In the genomic region with DNA sequence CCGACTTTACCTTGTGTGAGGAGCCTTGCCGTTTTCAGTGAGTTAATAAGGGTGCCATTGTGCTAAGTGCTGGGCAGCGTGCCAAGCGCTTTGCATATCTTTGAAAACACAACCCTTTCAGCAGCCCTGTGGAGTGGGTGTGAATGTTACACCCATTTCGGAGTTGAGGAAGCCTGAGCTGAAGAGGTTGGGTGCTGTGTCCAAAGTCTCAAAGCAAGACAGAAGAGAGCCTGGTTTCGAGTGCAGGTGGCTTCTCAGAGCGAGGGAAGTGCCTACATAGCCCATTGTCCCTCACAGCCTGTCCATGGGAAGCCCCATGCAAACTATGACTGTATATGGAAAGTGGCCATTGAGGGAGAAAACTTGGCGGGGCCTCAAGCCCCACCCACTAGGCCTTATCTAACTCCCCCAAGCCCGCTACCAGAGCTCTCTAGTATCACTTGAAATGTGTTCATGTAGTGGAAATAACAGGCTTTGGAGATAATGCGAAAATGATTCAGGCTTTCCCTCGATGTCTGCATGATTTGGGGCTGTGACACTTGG, we compare ENCODE assay signal across 7 mouse cellular contexts.
DNase-seq lines count a peak whose midpoint lies in the region; ATAC-seq lines count a peak whose summit lies in the region.

No protein-coding gene starts in this region.

- DNase-seq in MN1 (ENCODE audit: low spot score), result peak; percentile 41
- DNase-seq in c-Kit-positive CD71-positive TER-119-positive erythroid progenitor cells, embryonic 14.5 days (ENCODE audit: low spot score), result peak; percentile 98
- peak; percentile 34 to 67 for DNase-seq in layer of hippocampus, postnatal 14 days (ENCODE audit: low spot score in 2 of 2)
- DNase-seq in spleen, postnatal 4 days (ENCODE audit: low spot score in 2 of 2), result peak; percentile 80 to 88
- no peak for DNase-seq in cerebellum, adult 11-12 months

- ATAC-seq in heart, embryonic 13.5 days (ENCODE audit: extremely low read depth, insufficient number of reproducible peaks, low FRiP score, low TSS enrichment), result peak; percentile 77

- peak overlapping the region; percentile 65 for H3K4me2 ChIP-seq in heart, embryonic 13.5 days

- H3K27ac ChIP-seq in heart, embryonic 13.5 days (replicated peaks), result peak overlapping the region; percentile 87

- no peaks in the 10 kb centered on the region for H3K36me3 ChIP-seq in heart, embryonic 13.5 days
- peaks cover 54% of the 10 kb centered on the region for H3K36me3 ChIP-seq in megakaryocyte, embryonic 14.5 days (replicated peaks; ENCODE audit: low read length)

- H3K4me1 ChIP-seq in heart, embryonic 13.5 days, result peaks cover 56% of the 10 kb centered on the region
- peaks cover 35% of the 10 kb centered on the region for H3K4me1 ChIP-seq in megakaryocyte, embryonic 14.5 days

- peak overlapping the region; percentile 17; the same call in 1 of the 2 replicates for H3K9ac ChIP-seq in heart, embryonic 13.5 days

- peaks cover 42% of the 10 kb centered on the region for H3K27me3 ChIP-seq in heart, embryonic 13.5 days (replicated peaks)
- peaks cover 5% of the 10 kb centered on the region for H3K27me3 ChIP-seq in megakaryocyte, embryonic 14.5 days (replicated peaks)

- WGBS in heart, embryonic 13.5 days, result 9% methylated on average over 11 of the region's 11 CpGs

- no peaks in the 10 kb centered on the region for H3K9me3 ChIP-seq in heart, embryonic 13.5 days
- no peaks in the 10 kb centered on the region for H3K9me3 ChIP-seq in megakaryocyte, embryonic 14.5 days

- peak overlapping the region; percentile 32 for H3K4me3 ChIP-seq in heart, embryonic 13.5 days
- peak overlapping the region; percentile 60 for H3K4me3 ChIP-seq in megakaryocyte, embryonic 14.5 days (replicated peaks)
